Comparison of ENCODE assay signal across 9 mouse cellular contexts in the genomic region with DNA sequence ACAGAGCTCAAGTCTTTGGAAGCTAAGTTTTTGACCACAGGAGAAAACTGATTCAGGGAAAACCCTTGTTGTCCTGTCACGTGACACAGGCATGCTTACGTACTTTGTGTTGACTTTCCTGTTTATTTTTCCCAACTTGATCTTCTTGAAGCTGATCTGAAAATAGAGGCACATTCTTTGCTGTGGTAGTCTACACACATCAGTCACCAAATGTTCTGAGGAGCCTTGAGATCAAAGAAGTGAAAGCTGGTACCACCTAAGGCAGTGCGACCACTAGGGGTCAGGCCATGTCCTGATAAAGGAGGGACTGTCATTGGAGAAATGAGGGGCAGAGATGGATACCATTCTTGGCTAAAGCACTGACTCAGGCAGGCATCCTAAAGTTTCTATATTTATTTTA. TPM values are rescaled to one million over a fixed set of nuclear protein-coding genes. Genes with fewer than 3 reads are reported as not detected.
DNase-seq lines count a peak whose midpoint lies in the region; ATAC-seq and TF ChIP-seq lines count a peak whose summit lies in the region.
"Had no signal": no experiment of that assay in that cellular context is flagged by ENCODE, and none has a peak within 500 bp of the region (broad histone marks: within the 10 kb centered on the region; RNA-seq: fewer than 3 reads in every experiment).

No protein-coding gene starts in this region.

- H3K9ac ChIP-seq in kidney, embryonic 15.5 days, result no peak overlapping the region
- H3K9ac ChIP-seq in forebrain, postnatal 0 days, result no peak overlapping the region
- H3K9ac ChIP-seq in liver, postnatal 0 days (replicated peaks), result no peak overlapping the region
- H3K9ac ChIP-seq: embryonic facial prominence, embryonic 15.5 days; limb, embryonic 12.5 days had no signal

- H3K36me3 ChIP-seq in kidney, embryonic 15.5 days, result no peaks in the 10 kb centered on the region
- no peaks in the 10 kb centered on the region for H3K36me3 ChIP-seq in forebrain, postnatal 0 days (ENCODE audit: insufficient read depth)
- H3K36me3 ChIP-seq in liver, postnatal 0 days (replicated peaks; ENCODE audit: insufficient read depth, low read length), result no peaks in the 10 kb centered on the region
- H3K36me3 ChIP-seq: embryonic facial prominence, embryonic 15.5 days; limb, embryonic 12.5 days had no signal

- WGBS in kidney, embryonic 15.5 days, result 49% methylated on average over 3 of the region's 3 CpGs
- WGBS in forebrain, postnatal 0 days, result 47% methylated on average over 3 of the region's 3 CpGs
- WGBS in liver, postnatal 0 days (ENCODE audit: insufficient replicate concordance), result 45% methylated on average over 3 of the region's 3 CpGs

- H3K4me3 ChIP-seq in kidney, embryonic 15.5 days (replicated peaks), result no peak overlapping the region
- no peak overlapping the region for H3K4me3 ChIP-seq in forebrain, postnatal 0 days (ENCODE audit: low read depth, low read length)
- no peak overlapping the region for H3K4me3 ChIP-seq in liver, postnatal 0 days (ENCODE audit: low read depth, low read length)
- H3K4me3 ChIP-seq: embryonic facial prominence, embryonic 15.5 days; limb, embryonic 12.5 days had no signal

- ATAC-seq in kidney, embryonic 15.5 days (replicated peaks; ENCODE audit: low FRiP score), result no peak
- peak; percentile 50; the same call in 1 of the 2 replicates for ATAC-seq in forebrain, postnatal 0 days
- ATAC-seq in liver, postnatal 0 days, result no peak

- TF ChIP-seq EP300 in liver, postnatal 0 days (IDR thresholded peaks at IDR 0.05; ENCODE audit: low read depth), result no peak

- H3K4me2 ChIP-seq in kidney, embryonic 15.5 days, result no peak overlapping the region
- H3K4me2 ChIP-seq in forebrain, postnatal 0 days (ENCODE audit: low read depth), result no peak overlapping the region
- H3K4me2 ChIP-seq in liver, postnatal 0 days (ENCODE audit: low read depth, low read length), result no peak overlapping the region
- H3K4me2 ChIP-seq: embryonic facial prominence, embryonic 15.5 days; limb, embryonic 12.5 days had no signal

- no peak overlapping the region for H3K27ac ChIP-seq in kidney, embryonic 15.5 days
- H3K27ac ChIP-seq in forebrain, postnatal 0 days (ENCODE audit: low read depth, low read length), result no peak overlapping the region
- H3K27ac ChIP-seq in liver, postnatal 0 days (ENCODE audit: low read depth), result no peak overlapping the region
- H3K27ac ChIP-seq: embryonic facial prominence, embryonic 15.5 days; limb, embryonic 12.5 days had no signal

- peak; percentile 19 for DNase-seq in kidney, adult 9 months
- DNase-seq in ES-CJ7 (ENCODE audit: low read depth, low spot score), result peak; percentile 33
- peak; percentile 62 for DNase-seq in brain, embryonic 14.5 days (ENCODE audit: low read depth)
- DNase-seq in forebrain, postnatal 0 days, result peak; percentile 22
- peak; percentile 30 for DNase-seq in liver, postnatal 0 days
- peak; percentile 14 for DNase-seq in right cerebral cortex, postnatal 25 days

- no peaks in the 10 kb centered on the region for H3K9me3 ChIP-seq in kidney, embryonic 15.5 days (replicated peaks)
- no peaks in the 10 kb centered on the region for H3K9me3 ChIP-seq in forebrain, postnatal 0 days (ENCODE audit: low read length)
- no peaks in the 10 kb centered on the region for H3K9me3 ChIP-seq in liver, postnatal 0 days (ENCODE audit: low read length)
- H3K9me3 ChIP-seq: embryonic facial prominence, embryonic 15.5 days; limb, embryonic 12.5 days had no signal

- H3K4me1 ChIP-seq in kidney, embryonic 15.5 days, result no peaks in the 10 kb centered on the region
- no peaks in the 10 kb centered on the region for H3K4me1 ChIP-seq in forebrain, postnatal 0 days (ENCODE audit: insufficient read depth)
- H3K4me1 ChIP-seq in liver, postnatal 0 days (ENCODE audit: insufficient read depth), result no peaks in the 10 kb centered on the region

- H3K27me3 ChIP-seq in kidney, embryonic 15.5 days, result no peaks in the 10 kb centered on the region
- H3K27me3 ChIP-seq in forebrain, postnatal 0 days (ENCODE audit: insufficient read depth, low read length), result no peaks in the 10 kb centered on the region
- no peaks in the 10 kb centered on the region for H3K27me3 ChIP-seq in liver, postnatal 0 days (ENCODE audit: insufficient read depth, low read length)
- H3K27me3 ChIP-seq: embryonic facial prominence, embryonic 15.5 days; limb, embryonic 12.5 days had no signal

- no peak for TF ChIP-seq POLR2A in brain, embryonic 14.5 days (IDR thresholded peaks at IDR 0.05; ENCODE audit: borderline replicate concordance, extremely low read depth, insufficient read depth, insufficient read length, poor library complexity, severe bottlenecking)

- TF ChIP-seq CTCF in brain, embryonic 14.5 days (IDR thresholded peaks at IDR 0.05; ENCODE audit: borderline replicate concordance, extremely low read depth, insufficient read depth, insufficient read length), result peak; percentile 67; the same call in 1 of the 2 replicates
- peak; percentile 75 for TF ChIP-seq CTCF in forebrain, postnatal 0 days (IDR thresholded peaks at IDR 0.05; ENCODE audit: low read depth)
- TF ChIP-seq CTCF in liver, postnatal 0 days (IDR thresholded peaks at IDR 0.05; ENCODE audit: low read depth), result peak; percentile 66

RNA-seq across cellular contexts. Expression of a gene that starts 34.8 kb away (rescaled TPM):
- polyA plus RNA-seq in kidney, embryonic 15.5 days (2015; fragmentation: Nextera tagmentation; extraction: Ambion mirVana), result 3.9 and 4.8 TPM in 2 replicates
- 11.1 and 16.2 TPM in 2 replicates for polyA plus RNA-seq in brain, embryonic 14.5 days (2012; rRNA removed)
- 22.1 and 25.2 TPM in 2 replicates for total RNA-seq in forebrain, postnatal 0 days (2014; rRNA removed)
- 11.2 and 13.6 TPM in 2 replicates for polyA plus RNA-seq in forebrain, postnatal 0 days (2015; fragmentation: Nextera tagmentation; extraction: Ambion mirVana)
- 7.1 and 8.6 TPM in 2 replicates for polyA plus RNA-seq in liver, postnatal 0 days (2015; fragmentation: Nextera tagmentation; extraction: Ambion mirVana)
